Mouse (Mus musculus): ENCODE results near the gene Rhbdl1. TPM values are rescaled to one million over a fixed set of nuclear protein-coding genes. Genes with fewer than 3 reads are reported as not detected.

The Rhbdl1 gene
- total RNA-seq, 2 experiments from 2014 or later, result 0.55 to 1.4 TPM

- ATAC-seq (ENCODE audit: poor library complexity, severe bottlenecking), result no peak
Measured at GRCm38 (mm10) chr17:25802825-25803517, 34.1 kb downstream of the Rhbdl1 start.

GRCm38 (mm10) chr17:25801029-25801428 lies 36.1 kb downstream of the Rhbdl1 start:
- ATAC-seq (ENCODE audit: poor library complexity, severe bottlenecking), result peak; percentile 84

DNA sequence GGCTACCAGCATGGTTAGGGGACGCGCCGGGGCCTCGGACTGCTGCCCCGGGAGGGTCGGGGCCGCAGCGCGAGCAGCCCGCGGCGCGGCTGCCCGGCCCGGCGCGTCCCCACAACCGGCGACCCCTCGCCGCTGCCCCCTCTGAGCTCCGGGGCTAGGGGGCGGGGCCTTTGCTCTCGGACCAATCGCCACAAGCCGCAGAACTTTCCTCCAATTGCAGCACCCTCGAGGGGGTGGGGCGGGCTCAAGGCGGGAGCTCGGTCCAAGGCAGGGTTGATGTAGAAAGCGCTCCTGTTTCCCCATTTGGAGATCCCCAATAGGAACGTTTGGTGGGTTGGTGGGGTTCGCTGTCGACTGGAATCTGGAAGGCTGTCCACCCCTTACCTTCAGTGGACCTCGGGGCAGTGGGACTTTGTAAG lies 40.1 kb downstream of the Rhbdl1 start, which contains the start of gene Metrn:
Metrn (minus strand) TSS at position 186 of the 419 bp plus-strand sequence.
- ATAC-seq (ENCODE audit: poor library complexity, severe bottlenecking), result peak; percentile 80

DNA sequence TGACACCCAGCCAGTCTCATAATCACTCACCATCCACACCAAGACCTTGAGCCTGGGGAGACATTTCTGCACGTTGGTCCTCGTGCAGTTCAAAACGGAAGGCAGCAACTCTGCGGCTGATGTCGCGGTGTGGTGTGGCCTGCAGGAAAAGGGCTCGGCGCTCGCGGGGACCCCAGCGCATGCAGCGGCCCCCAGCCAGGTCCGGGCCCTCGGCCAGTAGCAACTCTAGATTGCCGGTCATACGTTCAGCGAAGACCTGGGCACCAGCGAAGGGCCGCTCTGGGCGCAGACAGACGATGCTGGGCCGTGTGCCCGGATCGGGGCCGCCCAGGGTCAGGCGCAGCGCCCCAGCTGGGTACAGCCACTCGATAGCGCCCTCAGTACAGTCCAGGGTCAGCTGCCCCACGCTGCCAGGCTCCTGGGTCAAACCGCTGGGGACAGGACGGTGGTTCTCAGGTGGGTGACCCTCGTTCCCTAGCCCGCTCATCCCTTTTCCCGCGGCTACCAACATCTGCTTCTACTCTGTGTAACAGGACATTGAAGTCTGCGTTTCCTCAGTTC lies 40.8 kb downstream of the Rhbdl1 start:
- no peak for ATAC-seq (ENCODE audit: poor library complexity, severe bottlenecking)

GRCm38 (mm10) chr17:25795609-25796092 lies 41.4 kb downstream of the Rhbdl1 start, which contains the start of gene AC134908.4:
Gene AC134908.4 (minus strand): TSS chr17:25795659.
- no peak for ATAC-seq (ENCODE audit: poor library complexity, severe bottlenecking)

DNA sequence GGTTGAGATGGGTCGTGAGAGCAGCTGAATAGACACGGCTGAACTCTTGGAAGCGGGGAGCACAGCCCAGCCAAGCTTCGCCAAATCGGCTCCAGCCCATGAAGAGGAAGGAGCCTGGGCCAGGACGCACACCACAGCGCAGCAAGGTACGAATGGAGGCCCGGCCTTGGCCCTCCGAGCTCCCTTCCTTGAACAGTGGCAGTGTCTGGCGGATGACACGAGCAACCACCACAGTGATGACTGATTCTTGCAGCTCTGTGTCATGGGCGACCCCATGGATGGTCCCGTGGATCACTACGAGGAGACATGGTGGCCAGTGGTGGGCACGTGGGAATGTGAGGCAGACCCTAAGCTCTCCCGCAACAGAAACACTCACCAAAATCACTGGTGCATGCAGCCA lies 42.1 kb downstream of the Rhbdl1 start:
- ATAC-seq (ENCODE audit: poor library complexity, severe bottlenecking), result no peak

- ATAC-seq (ENCODE audit: poor library complexity, severe bottlenecking), result no peak
Measured at GRCm38 (mm10) chr17:25794197-25794596, 42.9 kb downstream of the Rhbdl1 start.

GRCm38 (mm10) chr17:25792615-25793014 lies 44.5 kb downstream of the Rhbdl1 start, which contains the start of gene Fam173a:
Gene Fam173a (minus strand): TSS chr17:25792901.
- ATAC-seq (ENCODE audit: poor library complexity, severe bottlenecking), result peak; percentile 52

GRCm38 (mm10) chr17:25791843-25792527 lies 45.1 kb downstream of the Rhbdl1 start:
- peak; percentile 84 for ATAC-seq (ENCODE audit: poor library complexity, severe bottlenecking)

DNA sequence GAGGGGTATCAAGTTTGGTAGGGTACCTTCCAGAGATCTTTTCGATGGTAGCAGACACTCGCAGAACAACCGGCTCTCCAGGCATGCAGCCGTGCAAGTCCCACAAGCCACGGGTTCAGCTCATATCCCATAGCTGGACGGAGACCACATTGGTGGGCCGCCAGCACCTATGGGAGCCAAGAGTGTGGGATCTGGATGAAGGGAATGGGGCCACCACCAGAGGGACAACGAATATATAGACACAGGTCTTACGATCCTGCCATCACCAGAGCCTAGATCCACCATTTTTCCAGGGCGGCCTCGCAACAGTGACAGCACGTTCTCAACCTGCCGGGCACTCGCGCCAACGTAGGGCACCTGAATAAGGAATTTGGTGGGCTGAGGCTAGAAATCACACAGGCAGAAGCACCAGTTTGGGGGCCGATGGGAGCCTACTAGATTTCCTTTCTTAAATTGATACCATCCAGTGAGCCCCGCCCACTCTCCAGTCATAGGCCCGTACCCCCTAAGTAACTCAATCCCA lies 45.7 kb downstream of the Rhbdl1 start:
- ATAC-seq (ENCODE audit: poor library complexity, severe bottlenecking), result no peak

DNA sequence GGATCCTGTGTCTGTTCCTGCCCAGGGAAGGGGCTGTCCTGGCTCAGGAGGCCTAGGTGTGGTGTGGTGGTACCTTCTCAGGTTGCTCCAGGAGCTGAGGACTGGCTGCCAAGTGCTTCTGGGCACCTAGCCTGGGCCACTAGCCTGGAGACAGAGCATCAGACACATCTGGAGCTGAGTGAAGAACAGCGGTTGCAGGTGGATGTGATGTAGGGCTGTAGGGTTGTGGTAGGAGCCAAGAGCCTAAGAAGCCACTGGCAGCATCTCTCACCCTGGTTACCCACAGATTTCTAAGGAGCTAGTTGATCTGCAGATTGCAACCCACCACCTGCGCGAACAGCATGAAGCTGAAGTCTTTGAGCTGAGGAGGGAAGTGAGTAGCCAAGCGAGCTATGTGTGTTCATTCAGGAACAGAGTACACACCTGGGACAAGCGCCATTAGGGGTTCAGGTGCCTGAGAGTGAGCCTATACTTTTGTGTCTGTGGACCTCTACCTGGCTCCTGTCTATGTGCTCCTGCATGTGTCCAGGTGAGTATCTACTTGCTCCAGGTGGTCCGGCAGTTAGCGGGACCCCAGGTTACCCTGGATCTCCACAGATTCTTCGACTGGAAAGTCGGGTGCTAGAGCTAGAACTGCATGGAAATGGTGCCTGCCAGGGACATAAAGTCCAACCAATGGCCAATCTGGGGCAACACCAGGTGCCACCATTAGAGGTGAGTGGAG lies 50.2 kb downstream of the Rhbdl1 start:
- no peak for ATAC-seq (ENCODE audit: poor library complexity, severe bottlenecking)

DNA sequence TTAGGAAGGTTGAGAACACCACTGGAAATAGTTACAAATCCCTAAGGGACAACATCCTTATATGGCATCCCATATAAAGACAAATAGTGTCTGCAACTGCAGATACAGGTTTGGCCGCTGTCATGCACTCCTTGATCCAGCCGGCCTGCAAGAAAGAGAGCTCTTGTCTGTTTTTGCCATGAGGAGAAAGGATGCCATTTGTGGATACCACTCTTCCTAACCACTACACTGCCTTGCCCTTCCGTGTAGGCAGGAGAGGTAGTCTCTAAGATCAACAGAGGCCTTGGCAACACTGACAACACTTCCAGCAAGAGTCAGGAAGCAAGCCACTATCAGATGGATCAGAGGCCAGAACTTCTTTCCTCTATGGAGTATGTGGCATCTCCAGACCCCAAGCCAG lies 50.8 kb downstream of the Rhbdl1 start, which contains the start of gene Ccdc78:
Ccdc78 (plus strand) TSS at position 301 of the 400 bp plus-strand sequence.
- no peak for ATAC-seq (ENCODE audit: poor library complexity, severe bottlenecking)

GRCm38 (mm10) chr17:25785281-25785745 lies 51.8 kb downstream of the Rhbdl1 start, which contains the start of gene Haghl:
Gene Haghl (minus strand): TSS chr17:25785673.
- ATAC-seq (ENCODE audit: poor library complexity, severe bottlenecking), result peak; percentile 94

Other genes with a start within 250 kb of the Rhbdl1 start
- gene Gng13, start 120.1 kb downstream of the Rhbdl1 start, total RNA-seq (2015), result not detected in 2 replicates
- gene Gng13, start 120.1 kb downstream of the Rhbdl1 start, total RNA-seq (2017), result not detected in 2 replicates
- 11.2 and 17.1 TPM in 2 replicates for gene Chtf18, start 109.9 kb downstream of the Rhbdl1 start, total RNA-seq (2015)
- gene Chtf18, start 109.9 kb downstream of the Rhbdl1 start, total RNA-seq (2017), result 19.9 and 21.8 TPM in 2 replicates
- 6.0 and 7.0 TPM in 2 replicates for gene Rpusd1, start 109.6 kb downstream of the Rhbdl1 start, total RNA-seq (2015)
- gene Rpusd1, start 109.6 kb downstream of the Rhbdl1 start, total RNA-seq (2017), result 3.9 TPM in 2 replicates
- 0.16 TPM in 1 of 2 replicates, not detected in the other for gene Mslnl, start 101.3 kb downstream of the Rhbdl1 start, total RNA-seq (2015)
- not detected in 2 replicates for gene Mslnl, start 101.3 kb downstream of the Rhbdl1 start, total RNA-seq (2017)
- not detected in 2 replicates for gene Msln, start 82.9 kb downstream of the Rhbdl1 start, total RNA-seq (2015)
- not detected in 2 replicates for gene Msln, start 82.9 kb downstream of the Rhbdl1 start, total RNA-seq (2017)
- gene Narfl, start 63.5 kb downstream of the Rhbdl1 start, total RNA-seq (2015), result 11.6 and 14.5 TPM in 2 replicates
- gene Narfl, start 63.5 kb downstream of the Rhbdl1 start, total RNA-seq (2017), result 12.8 and 28.3 TPM in 2 replicates
- gene Haghl, start 51.6 kb downstream of the Rhbdl1 start, total RNA-seq (2015), result 10.3 and 10.5 TPM in 2 replicates
- 10.7 and 15.9 TPM in 2 replicates for gene Haghl, start 51.6 kb downstream of the Rhbdl1 start, total RNA-seq (2017)
- not detected in 2 replicates for gene Ccdc78, start 50.7 kb downstream of the Rhbdl1 start, total RNA-seq (2015)
- 0.16 TPM in 1 of 2 replicates, not detected in the other for gene Ccdc78, start 50.7 kb downstream of the Rhbdl1 start, total RNA-seq (2017)
- 69.7 and 85.6 TPM in 2 replicates for gene Fam173a, start 44.4 kb downstream of the Rhbdl1 start, total RNA-seq (2015)
- gene Fam173a, start 44.4 kb downstream of the Rhbdl1 start, total RNA-seq (2017), result 17.7 and 36.5 TPM in 2 replicates
- gene AC134908.4, start 41.6 kb downstream of the Rhbdl1 start, total RNA-seq (2015), result 0.69 and 7.2 TPM in 2 replicates
- not detected in 2 replicates for gene AC134908.4, start 41.6 kb downstream of the Rhbdl1 start, total RNA-seq (2017)
- gene Metrn, start 40.2 kb downstream of the Rhbdl1 start, total RNA-seq (2015), result 2.6 and 3.2 TPM in 2 replicates
- 8.3 and 11.2 TPM in 2 replicates for gene Metrn, start 40.2 kb downstream of the Rhbdl1 start, total RNA-seq (2017)
- not detected in 2 replicates for gene Fbxl16, start 28.2 kb downstream of the Rhbdl1 start, total RNA-seq (2015)
- gene Fbxl16, start 28.2 kb downstream of the Rhbdl1 start, total RNA-seq (2017), result not detected in 2 replicates
- gene Wdr24, start 13.7 kb downstream of the Rhbdl1 start, total RNA-seq (2015), result 4.6 and 6.9 TPM in 2 replicates
- 12.3 and 15.1 TPM in 2 replicates for gene Wdr24, start 13.7 kb downstream of the Rhbdl1 start, total RNA-seq (2017)
- gene Jmjd8, start 8.4 kb downstream of the Rhbdl1 start, total RNA-seq (2015), result 6.0 and 7.7 TPM in 2 replicates
- 10.6 and 14.4 TPM in 2 replicates for gene Jmjd8, start 8.4 kb downstream of the Rhbdl1 start, total RNA-seq (2017)
- gene Stub1, start 3.9 kb downstream of the Rhbdl1 start, total RNA-seq (2015), result 48.4 and 54.7 TPM in 2 replicates
- 62.6 and 67.6 TPM in 2 replicates for gene Stub1, start 3.9 kb downstream of the Rhbdl1 start, total RNA-seq (2017)
- gene Gm20683, start 4.5 kb upstream of the Rhbdl1 start, total RNA-seq (2015), result 0.07 TPM in 1 of 2 replicates, not detected in the other
- 0.33 TPM in 1 of 2 replicates, not detected in the other for gene Gm20683, start 4.5 kb upstream of the Rhbdl1 start, total RNA-seq (2017)
- gene Rhot2, start 7.6 kb upstream of the Rhbdl1 start, total RNA-seq (2015), result 14.0 and 15.6 TPM in 2 replicates
- gene Rhot2, start 7.6 kb upstream of the Rhbdl1 start, total RNA-seq (2017), result 13.9 and 30.4 TPM in 2 replicates
- gene Wdr90, start 24.2 kb upstream of the Rhbdl1 start, total RNA-seq (2015), result 17.3 and 19.3 TPM in 2 replicates
- gene Wdr90, start 24.2 kb upstream of the Rhbdl1 start, total RNA-seq (2017), result 7.8 and 9.5 TPM in 2 replicates
- 1.8 and 3.5 TPM in 2 replicates for gene Mcrip2, start 31.5 kb upstream of the Rhbdl1 start, total RNA-seq (2015)
- 3.1 and 4.1 TPM in 2 replicates for gene Mcrip2, start 31.5 kb upstream of the Rhbdl1 start, total RNA-seq (2017)
- 18.9 and 20.3 TPM in 2 replicates for gene Mettl26, start 37.8 kb upstream of the Rhbdl1 start, total RNA-seq (2015)
- 3.7 and 6.0 TPM in 2 replicates for gene Mettl26, start 37.8 kb upstream of the Rhbdl1 start, total RNA-seq (2017)
- gene Wfikkn1, start 43.6 kb upstream of the Rhbdl1 start, total RNA-seq (2015), result 1.0 and 1.6 TPM in 2 replicates
- gene Wfikkn1, start 43.6 kb upstream of the Rhbdl1 start, total RNA-seq (2017), result 0.04 and 0.15 TPM in 2 replicates
- gene Rab40c, start 82.4 kb upstream of the Rhbdl1 start, total RNA-seq (2015), result 7.9 and 12.8 TPM in 2 replicates
- gene Rab40c, start 82.4 kb upstream of the Rhbdl1 start, total RNA-seq (2017), result 9.1 and 16.1 TPM in 2 replicates
- 44.2 and 45.2 TPM in 2 replicates for gene Pigq, start 107.6 kb upstream of the Rhbdl1 start, total RNA-seq (2015)
- 33.8 and 36.5 TPM in 2 replicates for gene Pigq, start 107.6 kb upstream of the Rhbdl1 start, total RNA-seq (2017)
- not detected in 2 replicates for gene Nhlrc4, start 107.7 kb upstream of the Rhbdl1 start, total RNA-seq (2015)
- not detected in 2 replicates for gene Nhlrc4, start 107.7 kb upstream of the Rhbdl1 start, total RNA-seq (2017)
- not detected in 2 replicates for gene A930017K11Rik, start 115.3 kb upstream of the Rhbdl1 start, total RNA-seq (2015)
- not detected in 2 replicates for gene A930017K11Rik, start 115.3 kb upstream of the Rhbdl1 start, total RNA-seq (2017)
- gene Capn15, start 148.5 kb upstream of the Rhbdl1 start, total RNA-seq (2015), result 9.1 and 10.4 TPM in 2 replicates
- 3.5 and 3.7 TPM in 2 replicates for gene Capn15, start 148.5 kb upstream of the Rhbdl1 start, total RNA-seq (2017)
- gene Rab11fip3, start 232.3 kb upstream of the Rhbdl1 start, total RNA-seq (2015), result 0.71 and 1.3 TPM in 2 replicates
- 0.70 and 2.5 TPM in 2 replicates for gene Rab11fip3, start 232.3 kb upstream of the Rhbdl1 start, total RNA-seq (2017)